Mouse (Mus musculus): ENCODE results near the gene Gale.

Gale gene

DNA sequence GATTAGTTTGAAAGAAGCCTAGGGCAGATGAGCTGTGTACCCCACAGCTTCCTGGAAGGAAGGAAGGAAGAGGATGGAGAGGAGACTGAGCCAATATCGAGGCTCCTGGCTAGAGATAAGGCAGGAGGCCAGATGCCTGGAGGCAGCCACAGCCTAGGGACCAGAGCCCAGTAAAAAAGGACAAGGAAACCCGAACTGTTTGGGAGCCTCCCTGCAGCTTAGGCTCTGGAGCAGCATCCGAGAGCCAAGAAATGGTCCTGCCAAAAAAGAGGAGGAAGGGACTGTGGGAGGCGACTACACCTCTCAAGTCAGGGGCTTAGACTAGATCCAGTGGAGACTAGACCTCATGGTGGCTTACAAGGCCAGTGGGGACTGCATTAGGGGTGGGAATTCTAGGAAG is 20.1 kb upstream of the Gale start:
- no peak for DNase-seq (ENCODE audit: low spot score)

DNA sequence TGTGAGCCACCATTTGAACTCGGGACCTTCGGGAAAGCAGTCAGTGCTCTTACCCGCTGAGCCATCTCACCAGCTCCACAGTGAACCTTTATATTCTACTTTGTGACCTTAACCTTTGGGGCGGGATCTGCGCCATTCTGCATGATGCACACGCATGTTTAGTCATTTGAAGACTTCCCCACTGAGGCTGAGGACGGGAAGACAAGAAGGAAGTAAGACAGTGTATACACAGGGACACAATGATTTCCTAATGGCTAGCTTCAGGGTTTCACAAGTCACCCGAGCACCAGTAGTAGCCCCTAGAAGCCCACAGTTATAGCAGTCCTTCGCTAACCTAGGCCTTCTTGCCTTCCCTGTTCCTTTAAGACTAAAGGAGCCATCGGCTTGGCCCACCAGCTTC is 17.8 kb upstream of the Gale start:
- no peak for DNase-seq (ENCODE audit: low spot score)

DNA sequence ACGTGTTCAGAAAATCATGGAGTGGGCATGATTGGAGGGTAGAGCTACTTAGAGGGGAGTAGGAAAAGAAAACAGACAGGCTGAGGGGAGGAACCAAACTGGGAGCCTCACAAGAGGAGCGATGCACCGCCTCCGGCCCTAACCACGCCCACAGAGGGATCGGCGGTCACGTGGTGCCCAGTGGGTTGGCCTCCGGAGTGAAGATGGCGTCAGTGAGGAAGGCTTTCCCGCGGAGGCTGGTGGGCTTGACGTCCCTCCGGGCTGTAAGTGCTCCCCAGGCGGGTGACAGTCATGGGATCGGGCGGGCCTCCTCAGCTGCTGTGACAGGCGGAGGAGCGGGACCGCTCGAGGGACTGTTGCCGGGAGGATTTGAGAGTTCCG is 17.3 kb upstream of the Gale start, which contains the start of gene Hmgcl:
Hmgcl (plus strand) TSS at position 171 of the 381 bp plus-strand sequence.
- DNase-seq (ENCODE audit: low spot score), result peak; percentile 95

DNA sequence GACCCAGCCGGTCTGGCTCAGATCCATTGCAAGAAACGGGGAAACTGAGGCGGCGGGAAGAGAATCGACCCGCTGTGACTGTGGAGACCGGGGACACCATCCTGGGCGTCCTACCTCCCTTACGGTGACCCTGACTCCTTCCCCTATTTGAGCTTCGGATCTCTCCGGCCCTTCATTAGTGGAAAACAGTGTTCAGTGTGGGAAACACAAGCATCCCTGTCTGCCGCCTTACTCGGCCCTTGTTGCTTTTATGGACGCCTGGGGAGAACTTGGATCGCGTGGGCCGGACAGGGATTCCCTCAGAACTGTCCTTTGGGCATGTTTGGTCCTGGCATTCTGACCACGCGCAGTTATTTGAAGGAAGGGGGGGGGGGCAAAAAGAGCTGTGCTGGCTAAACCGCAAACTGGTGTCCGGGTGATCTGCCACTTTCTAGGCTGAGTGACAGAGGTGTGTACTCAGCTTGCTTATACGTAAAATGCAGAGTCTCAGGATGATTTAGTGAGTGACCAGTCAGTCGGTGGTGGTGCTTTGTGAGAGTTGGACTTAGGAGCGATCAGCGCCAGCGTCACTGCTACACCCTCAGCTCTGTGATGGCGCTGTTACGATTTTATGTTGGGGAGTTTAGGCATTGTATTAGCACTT is 16.7 kb upstream of the Gale start:
- no peak for DNase-seq (ENCODE audit: low spot score)

DNA sequence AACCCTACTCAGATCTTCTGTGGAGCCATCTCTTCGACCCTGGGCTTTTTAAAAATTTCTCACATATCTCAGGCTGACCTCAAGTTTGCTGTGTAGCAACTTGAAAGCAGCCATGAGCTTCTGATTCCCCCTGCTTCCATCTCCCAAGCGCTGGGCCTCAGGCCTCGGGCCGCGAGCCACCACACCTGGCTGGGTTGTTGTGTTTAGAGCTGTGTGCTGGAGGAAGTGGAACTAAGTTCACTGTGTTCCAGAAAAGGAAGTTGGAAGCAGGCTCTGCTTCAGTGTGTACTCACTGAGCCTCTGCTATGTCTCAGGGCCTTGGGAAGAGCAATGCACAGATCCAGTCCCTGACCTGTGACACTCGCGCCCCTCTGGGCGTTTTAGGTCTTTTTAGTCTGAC is 15.4 kb upstream of the Gale start:
- no peak for DNase-seq (ENCODE audit: low spot score)

DNA sequence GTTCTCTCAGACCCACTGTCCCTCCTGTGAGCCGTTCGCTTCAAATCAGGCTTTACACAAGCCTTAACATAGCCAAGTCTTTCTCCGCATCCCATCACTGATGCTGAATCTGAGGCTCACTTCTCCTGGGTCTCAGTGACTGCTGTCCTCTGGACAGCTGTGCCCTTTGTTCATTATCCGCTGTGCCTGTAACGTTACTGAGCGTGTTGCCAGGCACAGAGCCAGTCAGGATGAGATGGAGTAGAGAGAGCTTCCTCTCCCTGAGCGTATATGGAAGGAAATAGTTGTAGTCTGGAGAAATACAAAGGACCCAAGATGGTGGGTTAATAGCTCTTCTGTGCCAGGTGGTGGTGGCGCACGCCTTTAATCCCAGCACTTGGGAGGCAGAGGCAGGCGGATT is 14.1 kb upstream of the Gale start:
- DNase-seq (ENCODE audit: low spot score), result no peak

DNA sequence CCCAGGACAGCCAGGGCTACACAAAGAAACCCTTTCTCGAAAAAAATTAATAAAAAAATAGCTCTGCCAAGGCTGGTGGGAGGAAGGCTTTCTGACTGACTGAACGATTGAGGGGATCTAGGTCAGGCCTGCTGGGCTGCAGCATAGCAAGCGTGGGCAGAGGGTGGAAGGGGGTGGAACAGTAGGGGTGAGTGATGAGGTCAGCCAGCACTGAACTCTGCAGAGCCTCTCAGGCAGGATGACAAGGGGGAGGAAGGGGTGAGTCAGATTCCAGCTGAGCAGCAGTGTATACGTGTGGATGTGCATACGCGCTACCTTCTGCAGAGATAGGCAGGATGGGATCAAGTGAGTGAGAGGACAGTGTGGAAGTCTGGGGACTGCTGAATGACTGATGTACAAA is 13.6 kb upstream of the Gale start:
- no peak for DNase-seq (ENCODE audit: low spot score)

DNA sequence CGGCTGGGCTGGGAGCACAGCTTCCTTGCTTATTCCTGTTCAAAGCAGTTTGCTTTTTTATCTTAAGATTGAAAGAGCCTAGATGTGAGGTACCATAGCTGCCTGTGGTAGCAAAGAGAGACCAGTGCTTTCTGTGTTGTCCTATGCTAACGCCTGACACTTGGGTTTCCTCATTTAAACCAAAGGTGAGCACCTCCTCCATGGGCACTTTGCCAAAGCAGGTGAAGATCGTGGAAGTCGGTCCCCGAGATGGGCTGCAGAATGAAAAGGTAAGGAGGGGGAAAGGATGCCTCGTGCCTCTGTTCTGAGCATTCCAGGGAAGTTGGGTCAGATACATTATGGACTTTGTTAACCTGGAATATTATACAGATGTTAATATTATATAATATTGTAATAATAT is 13.2 kb upstream of the Gale start:
- no peak for DNase-seq (ENCODE audit: low spot score)

DNA sequence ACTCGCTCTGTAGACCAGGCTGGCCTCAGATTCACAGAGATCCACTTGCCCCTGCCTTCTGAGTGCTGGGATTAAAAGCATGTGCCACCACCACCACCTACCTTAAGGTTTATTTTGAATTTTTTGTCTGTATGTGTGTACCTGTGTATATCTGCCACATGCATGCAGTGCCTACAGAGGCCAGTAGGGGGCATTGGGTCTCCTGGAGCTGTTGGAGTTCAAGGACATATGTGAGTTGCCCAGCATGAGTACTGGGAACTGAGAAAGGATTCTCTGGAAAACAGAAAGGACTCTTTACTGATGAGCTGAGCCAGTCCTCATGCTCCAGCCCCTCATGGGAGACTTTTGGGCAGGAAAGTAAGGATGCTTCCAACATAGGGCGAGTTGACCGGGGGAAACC is 12.0 kb upstream of the Gale start:
- no peak for DNase-seq (ENCODE audit: low spot score)

DNA sequence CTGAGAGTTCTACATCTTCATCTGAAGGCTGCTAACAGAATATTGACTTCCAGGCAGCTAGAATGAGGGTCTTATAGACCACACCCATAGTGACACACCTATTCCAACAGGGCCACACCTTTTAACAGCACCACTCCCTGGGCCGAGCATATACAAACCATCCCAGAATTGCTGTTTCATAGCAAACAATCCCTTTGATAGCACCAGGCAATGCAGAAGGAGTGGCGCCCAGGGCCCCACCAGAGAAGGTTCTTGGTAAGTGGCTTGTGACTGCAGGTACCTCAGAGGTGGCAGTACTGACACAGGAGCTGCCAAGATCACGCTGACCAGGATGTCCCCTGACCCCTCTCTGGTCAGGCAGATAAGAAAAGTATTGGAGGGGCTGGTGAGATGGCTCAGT is 10.3 kb upstream of the Gale start:
- no peak for DNase-seq (ENCODE audit: low spot score)

DNA sequence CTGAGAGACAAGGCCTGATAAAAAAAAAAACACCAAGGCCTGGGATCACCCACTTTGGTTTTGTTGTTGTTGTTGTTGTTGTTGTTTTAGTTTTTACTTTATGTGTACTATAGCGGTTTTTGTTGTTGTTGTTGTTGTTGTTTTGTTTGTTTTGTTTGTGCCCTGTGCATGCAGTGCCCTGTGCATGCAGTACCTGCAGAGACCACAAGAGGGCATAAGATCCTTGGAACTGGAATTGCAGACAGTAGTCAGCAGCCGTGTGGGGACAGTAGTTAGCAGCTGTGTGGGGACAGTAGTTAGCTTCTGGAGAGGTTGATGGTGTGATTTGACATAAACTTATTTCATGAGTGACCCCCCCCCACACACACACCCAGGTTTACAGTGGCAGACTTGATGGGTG is 9.3 kb upstream of the Gale start:
- DNase-seq (ENCODE audit: low spot score), result peak; percentile 78

DNA sequence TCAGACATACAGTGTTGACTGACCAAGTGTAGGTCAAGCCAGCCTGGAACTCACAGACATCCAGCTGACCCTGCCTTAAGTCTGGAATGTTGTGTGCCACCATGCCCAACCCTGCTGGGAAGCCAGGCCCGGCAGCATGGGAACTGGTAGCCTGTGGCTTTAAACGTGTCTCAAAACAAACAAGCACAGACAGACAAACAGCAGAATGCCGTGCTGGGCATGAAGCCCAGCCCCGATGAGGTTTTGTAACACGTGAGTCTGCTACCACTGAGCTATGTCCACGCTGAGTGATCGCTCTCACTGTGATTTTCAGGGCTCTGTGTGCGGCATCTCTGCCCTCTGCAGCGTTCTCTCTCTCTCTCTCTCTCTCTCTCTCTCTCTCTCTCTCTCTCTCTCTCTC is 7.6 kb upstream of the Gale start:
- no peak for DNase-seq (ENCODE audit: low spot score)

DNA sequence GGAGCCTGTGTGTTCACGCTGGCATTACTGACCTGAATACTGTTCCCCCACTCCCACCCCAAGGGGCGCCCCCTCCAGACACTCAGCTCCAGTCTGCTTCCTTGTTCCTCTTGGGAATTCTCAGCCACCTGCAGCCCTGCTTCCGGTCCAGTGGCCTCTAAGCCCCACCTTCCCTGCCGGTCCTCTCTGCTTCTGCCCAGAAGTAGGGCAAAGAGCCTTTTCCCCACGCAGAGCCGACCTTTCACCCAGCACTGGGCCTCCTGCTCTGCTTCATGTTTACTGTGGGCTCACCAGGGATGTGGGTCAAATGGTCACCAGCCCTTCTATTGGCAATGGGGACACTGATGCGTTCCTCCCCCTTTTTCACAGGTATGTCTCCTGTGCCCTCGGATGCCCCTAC is 5.2 kb upstream of the Gale start:
- no peak for DNase-seq (ENCODE audit: low spot score)

DNA sequence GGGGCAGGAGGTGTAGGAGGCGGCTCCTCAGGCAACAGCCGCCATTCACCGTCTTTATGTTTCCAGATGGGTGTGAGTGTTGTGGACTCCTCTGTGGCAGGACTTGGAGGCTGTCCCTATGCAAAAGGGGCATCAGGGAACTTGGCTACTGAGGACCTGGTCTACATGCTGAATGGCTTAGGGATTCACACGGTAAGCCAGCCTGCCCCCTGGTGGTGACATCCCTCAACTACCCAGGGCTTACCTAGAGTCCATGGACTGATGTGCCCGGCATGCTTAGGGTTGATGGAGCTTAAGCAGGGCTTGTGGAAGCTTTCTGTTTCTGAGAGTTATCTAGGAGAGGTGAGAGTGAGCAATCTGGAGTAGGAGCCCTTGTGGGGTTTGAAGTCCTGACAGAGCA is 2.8 kb upstream of the Gale start:
- peak; percentile 88 for DNase-seq (ENCODE audit: low spot score)

DNA sequence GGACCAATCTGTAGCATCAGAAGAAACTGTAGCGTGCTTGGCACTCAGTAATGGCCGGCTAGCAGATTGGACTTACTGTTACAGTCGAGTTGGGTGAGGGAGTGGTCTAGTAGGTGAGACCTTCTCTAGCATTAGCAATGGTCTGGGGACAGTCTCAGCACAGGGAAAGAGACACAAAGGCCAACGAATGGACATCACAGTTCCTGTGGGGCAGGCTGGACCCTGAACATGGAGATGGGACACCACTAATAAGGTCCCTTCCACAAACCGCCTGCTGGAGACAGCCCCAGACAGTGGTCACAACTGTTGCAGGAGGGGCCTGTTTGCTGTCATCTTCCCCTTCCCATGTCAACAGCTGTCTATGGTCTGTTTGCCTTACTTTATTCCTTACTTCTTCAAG is 1.8 kb upstream of the Gale start:
- DNase-seq (ENCODE audit: low spot score), result no peak

DNA sequence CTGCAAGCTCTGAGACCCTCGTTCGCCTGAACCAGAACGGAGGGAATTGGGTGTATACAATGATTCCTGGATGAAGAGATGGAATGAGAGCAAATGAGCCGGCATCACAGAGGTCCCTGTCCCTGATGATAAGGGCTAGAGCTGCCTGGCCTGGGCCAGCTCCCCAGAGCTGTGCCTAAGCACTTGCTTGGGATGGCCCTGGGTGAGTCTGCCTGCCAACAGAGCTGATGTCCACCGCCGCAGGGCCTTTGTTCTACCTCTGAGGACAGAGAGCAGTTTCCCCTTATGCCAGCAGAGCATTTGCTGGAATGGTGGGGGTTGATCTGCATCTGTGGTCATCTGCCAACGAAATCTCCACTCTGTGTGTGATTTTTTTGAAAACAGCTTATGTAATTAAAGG is 1.3 kb upstream of the Gale start:
- DNase-seq (ENCODE audit: low spot score), result no peak

DNA sequence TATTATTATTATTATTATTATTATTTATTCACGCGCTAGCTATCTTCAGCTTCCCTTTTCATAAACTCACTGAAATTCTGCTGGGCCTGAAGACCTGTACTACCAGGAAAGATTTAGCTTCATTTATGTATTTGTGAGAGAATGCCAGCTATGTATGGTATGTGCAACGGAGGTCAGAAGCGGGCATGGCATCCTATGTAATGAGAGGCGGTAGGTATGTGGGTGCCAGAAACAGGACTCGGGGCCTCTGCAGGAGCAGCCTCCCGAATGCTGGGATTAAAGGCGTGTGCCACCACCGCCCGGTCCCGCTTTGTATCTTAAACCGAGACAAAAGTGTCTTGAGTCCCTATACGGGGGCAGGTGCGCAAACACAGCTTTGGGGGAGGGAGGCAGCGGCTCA is 581 bp upstream of the Gale start:
- DNase-seq (ENCODE audit: low spot score), result no peak

DNA sequence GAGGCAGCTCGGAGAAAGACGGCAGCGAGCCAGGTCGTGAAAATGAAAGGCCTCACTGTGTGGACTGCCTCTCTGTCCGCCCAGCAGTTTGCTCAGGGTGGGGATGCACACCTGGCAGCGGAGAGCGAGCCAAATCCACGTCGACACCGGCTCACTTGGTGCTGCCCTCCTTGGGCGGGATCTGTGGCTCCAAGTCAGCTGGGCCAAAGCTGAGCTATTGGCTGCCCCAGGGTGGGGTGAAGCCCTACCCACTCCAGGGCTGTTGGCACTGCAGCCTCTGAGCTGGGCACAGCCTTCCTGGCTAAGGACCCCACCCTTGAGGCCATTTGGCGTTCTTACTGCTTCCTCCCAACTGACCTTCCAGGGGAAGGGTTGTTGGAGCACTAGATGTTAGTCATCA is 899 bp downstream of the Gale start:
- DNase-seq (ENCODE audit: low spot score), result peak; percentile 58

DNA sequence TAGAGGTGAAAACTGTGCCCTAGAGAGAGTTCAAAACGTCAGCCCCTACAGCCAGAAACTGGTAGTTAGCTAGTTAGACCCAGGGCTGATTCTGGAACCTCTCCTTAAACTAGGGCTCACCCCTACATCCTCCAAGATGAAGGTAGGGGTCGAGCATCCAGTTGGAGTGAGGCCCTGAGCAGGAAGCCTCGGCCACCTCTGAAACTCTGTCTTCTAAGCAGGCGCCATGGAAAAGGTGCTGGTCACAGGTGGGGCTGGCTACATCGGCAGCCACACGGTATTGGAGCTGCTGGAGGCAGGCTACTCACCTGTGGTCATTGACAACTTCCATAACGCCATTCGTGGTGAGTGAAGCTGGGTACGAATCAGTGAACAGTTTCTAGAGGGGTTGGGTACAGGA is 1.6 kb downstream of the Gale start:
- DNase-seq (ENCODE audit: low spot score), result no peak

DNA sequence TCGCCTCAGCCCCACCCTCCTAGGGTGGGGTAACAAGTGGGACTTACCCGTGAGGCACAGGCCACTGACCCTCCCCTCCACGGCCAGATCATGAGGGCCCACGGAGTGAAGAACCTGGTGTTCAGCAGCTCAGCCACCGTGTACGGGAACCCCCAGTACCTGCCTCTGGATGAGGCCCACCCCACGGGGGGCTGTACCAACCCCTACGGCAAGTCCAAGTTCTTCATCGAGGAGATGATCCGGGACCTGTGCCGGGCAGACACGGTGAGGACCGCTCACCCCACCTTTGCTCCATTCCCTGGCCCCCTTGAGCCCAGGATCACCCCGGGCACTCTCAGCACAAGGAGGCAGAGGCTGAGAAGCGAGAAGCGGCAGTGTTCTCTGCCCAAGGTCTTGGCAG is 2.8 kb downstream of the Gale start:
- DNase-seq (ENCODE audit: low spot score), result no peak

DNA sequence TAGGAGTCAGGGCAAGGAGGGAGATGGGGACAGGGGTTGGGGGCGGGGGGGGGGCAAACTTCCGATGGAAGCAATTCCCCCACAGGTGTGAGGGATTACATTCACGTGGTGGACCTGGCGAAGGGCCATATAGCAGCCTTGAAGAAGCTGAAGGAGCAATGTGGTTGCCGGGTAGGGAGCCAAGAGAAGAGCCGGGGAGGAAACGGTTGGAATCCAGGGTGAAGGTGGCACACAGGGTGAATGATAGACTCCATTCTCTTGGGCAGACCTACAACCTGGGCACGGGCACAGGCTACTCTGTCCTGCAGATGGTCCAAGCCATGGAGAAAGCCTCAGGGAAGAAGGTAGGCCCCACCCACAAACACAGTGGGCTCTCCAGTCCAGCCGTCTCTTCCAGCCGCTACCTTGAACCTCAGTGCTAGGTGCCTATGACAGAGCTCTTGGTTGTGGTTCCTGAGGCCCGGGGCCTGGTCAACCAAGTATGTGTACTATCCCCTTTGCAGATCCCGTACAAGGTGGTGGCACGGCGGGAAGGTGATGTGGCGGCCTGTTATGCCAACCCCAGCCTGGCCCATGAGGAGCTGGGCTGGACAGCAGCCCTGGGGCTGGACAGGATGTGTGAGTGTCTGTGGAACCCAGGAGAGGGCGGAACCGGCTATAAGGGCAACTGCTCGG is 3.7 kb downstream of the Gale start:
- no peak for DNase-seq (ENCODE audit: low spot score)

DNA sequence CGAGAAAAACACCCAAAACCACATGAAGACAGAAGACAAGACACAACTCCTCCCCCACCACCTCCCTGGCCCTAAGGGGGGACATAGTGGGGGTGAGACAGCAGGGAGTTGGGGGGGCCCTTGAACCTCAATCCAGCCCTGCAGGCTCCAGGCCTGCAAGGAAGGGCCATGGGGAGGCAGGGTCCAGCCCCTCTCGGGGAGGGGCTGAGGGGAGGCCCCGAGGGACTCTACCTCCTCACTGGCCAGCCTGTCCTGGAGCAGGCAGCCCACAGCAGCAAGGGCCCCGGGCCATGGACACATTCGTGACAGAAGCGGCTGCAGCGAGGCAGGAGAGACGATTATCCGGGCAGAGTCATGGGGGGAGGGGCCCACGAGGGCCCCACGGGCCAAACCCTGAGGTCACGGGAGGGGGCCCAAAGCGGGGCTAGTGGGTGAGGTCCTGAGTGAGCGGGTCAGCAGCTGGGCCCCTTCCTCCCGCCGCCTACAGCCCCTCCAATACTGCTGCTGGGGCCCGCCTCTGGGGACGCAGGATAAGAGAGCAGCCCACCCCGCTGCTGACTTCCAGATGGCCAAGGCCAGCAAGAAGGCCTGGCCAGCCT is 4.8 kb downstream of the Gale start:
- DNase-seq (ENCODE audit: low spot score), result no peak

DNA sequence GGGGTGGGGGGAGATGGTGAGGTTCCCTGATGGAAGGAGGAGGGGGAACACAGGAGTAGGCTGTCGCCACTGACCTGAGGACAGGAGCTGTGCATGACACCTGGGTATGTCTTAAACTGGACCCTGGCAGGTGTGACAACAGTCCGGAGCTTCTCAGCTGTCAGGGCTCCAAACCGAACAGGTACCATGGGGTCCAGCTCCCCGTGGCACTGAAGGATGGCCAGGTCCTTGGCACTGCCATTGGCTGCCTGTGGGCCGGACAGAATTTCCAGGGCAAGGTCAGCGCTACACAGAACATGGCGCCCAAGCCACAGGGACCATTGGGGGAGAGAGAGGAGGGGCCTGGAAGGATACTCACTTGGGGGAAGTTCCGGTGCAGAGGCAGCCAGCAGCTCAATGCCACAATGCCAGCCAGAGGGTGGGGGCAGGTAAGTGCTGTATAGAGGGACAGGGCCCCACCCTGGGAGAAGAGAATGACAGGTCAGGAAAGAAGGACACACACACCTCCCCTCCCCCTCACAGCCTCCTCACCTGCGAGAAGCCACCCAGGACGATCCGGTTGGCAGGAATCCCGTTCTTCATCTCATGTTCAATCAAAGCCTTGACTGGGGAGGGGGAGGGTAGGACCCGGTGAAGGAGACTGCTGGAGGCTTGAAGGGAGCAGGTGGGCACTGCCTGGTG is 5.7 kb downstream of the Gale start:
- no peak for DNase-seq (ENCODE audit: low spot score)

Data from layer of hippocampus, adult 11-12 months (tissue).